Mouse (Mus musculus) bone marrow, adult 2 months (tissue): ENCODE measurements around the gene Tuft1.

Source experiments
- CTCF ChIP-seq: fragments of 200-500 bp; IDR thresholded peaks from 2 replicates; pipeline ENCODE4 v1.5.1; 2011; ENCODE audit warnings: low read length, control low read depth; ENCODE audit not compliant: control insufficient read depth, insufficient read depth
- POLR2A ChIP-seq: fragments of 200-500 bp; IDR thresholded peaks from 2 replicates; pipeline ENCODE4 v1.6.1; 2011; ENCODE audit warnings: low read depth, mild to moderate bottlenecking, control low read depth, low read length, borderline replicate concordance; ENCODE audit not compliant: control insufficient read depth

DNA sequence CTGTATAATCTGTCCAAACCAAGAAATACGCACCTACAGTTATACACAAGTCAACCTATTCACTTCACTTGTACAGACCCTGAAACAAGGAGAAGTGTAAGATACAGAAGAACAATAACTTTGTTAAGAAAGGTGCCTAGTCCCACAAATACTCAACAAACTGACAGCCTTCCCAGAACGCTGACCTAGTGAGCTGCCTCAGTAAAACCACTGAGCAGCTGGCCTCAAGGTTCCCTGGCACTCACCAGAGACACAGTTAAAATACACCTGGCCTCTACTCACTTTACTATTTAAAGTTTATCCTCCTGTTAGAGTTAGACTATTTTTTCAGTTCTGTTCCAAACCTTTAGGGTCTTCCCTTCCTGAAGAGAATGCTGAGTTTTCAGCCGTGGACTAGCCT, 95.5 kb downstream of the Tuft1 start:
- TF ChIP-seq POLR2A (no peak), CTCF (no peak)
